Mouse (Mus musculus): ENCODE measurements at regions not wholly inside any gene's neighbourhood (a gene's known extent, or its start where the extent isn't known, plus 50 kb on each side); places are given as distances from the start of the nearest gene placed in this dataset.

DNA sequence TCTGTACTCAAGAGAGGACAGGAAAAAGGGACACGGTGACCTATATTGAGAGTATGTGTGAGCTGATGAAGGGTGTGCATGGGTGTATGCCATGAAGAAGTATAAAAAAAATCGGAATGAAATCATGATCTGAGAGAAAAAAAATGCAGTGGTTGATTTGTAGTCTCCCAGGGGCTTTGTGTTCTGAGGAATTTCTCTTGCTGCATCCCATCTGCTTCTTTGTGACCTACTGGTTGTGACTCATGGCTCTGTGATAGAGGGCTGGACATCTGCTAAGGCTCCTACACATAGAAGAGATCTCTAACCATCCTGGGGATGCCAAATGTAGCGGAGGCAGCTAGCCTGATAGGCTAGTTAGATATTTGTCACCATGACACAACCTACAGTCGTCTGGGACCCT lies 92.3 kb upstream of the Tgfbr2 start:
- TF ChIP-seq CTCF (IDR thresholded peaks at IDR 0.05) (no peak), POLR2A (IDR thresholded peaks at IDR 0.05; ENCODE audit: insufficient read depth, low read depth, low read length) (no peak), EP300 (IDR thresholded peaks at IDR 0.05; ENCODE audit: insufficient read depth, low read depth, low read length) (no peak)

All from heart, adult 2 months (tissue).